Comparison of ENCODE assay signal across 20 mouse cellular contexts in the genomic region with DNA sequence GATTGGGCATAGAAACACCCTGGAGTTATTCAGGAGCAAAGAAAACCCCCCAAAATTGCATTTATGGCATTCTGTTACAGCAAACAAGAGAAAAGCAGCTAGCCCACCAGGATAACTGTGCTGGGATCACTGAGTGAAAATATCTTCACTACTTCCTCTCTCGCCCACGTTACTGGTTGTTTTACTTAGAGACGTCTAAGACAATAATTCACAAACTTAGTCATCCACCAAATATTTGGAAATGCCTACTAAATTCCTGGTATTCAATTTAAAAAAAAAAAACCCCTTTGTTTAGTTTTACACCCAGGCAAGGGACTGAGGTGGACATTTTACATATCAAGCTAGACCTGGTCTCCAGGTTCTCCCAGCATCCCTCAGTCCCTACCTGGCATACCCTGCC.
"Had no signal": no experiment of that assay in that cellular context is flagged by ENCODE, and none has a peak within 500 bp of the region (broad histone marks: within the 10 kb centered on the region; RNA-seq: fewer than 3 reads in every experiment).

No protein-coding gene starts in this region.

- H3K4me3 ChIP-seq: kidney, embryonic 15.5 days; limb, embryonic 10.5 days; limb, embryonic 13.5 days; liver, embryonic 12.5 days; liver, embryonic 15.5 days; lung, embryonic 15.5 days; megakaryocyte, embryonic 14.5 days; midbrain, embryonic 10.5 days; midbrain, embryonic 13.5 days had no signal

- H3K4me2 ChIP-seq: kidney, embryonic 15.5 days; limb, embryonic 13.5 days; liver, embryonic 12.5 days; liver, embryonic 15.5 days; lung, embryonic 15.5 days; midbrain, embryonic 13.5 days had no signal

- DNase-seq: kidney, adult 8-10 months; kidney, postnatal 10 days; kidney, postnatal 36 days; layer of hippocampus, adult 9-11 months; layer of hippocampus, postnatal 36 days; liver; lung, adult 18-20 months; lung, postnatal 10 days; lung, postnatal 36 days; thymus, postnatal 25 days had no signal

- ATAC-seq: liver, embryonic 12.5 days; midbrain, embryonic 13.5 days; midbrain, embryonic 16.5 days had no signal

- H3K4me1 ChIP-seq: liver, embryonic 12.5 days; liver, embryonic 15.5 days; megakaryocyte, embryonic 14.5 days had no signal

- H3K27ac ChIP-seq: kidney, embryonic 15.5 days; limb, embryonic 10.5 days; limb, embryonic 13.5 days; liver, embryonic 12.5 days; liver, embryonic 15.5 days; lung, embryonic 15.5 days; midbrain, embryonic 10.5 days; midbrain, embryonic 13.5 days had no signal

- H3K36me3 ChIP-seq: kidney, embryonic 15.5 days; limb, embryonic 10.5 days; limb, embryonic 13.5 days; liver, embryonic 12.5 days; liver, embryonic 15.5 days; lung, embryonic 15.5 days; midbrain, embryonic 10.5 days; midbrain, embryonic 13.5 days had no signal

- H3K9me3 ChIP-seq: kidney, embryonic 15.5 days; limb, embryonic 10.5 days; limb, embryonic 13.5 days; liver, embryonic 12.5 days; liver, embryonic 15.5 days; lung, embryonic 15.5 days; midbrain, embryonic 10.5 days; midbrain, embryonic 13.5 days had no signal

- H3K27me3 ChIP-seq: kidney, embryonic 15.5 days; limb, embryonic 13.5 days; liver, embryonic 12.5 days; liver, embryonic 15.5 days; lung, embryonic 15.5 days; megakaryocyte, embryonic 14.5 days had no signal

- H3K9ac ChIP-seq: kidney, embryonic 15.5 days; limb, embryonic 13.5 days; liver, embryonic 12.5 days; liver, embryonic 15.5 days; lung, embryonic 15.5 days; midbrain, embryonic 13.5 days had no signal
